Mouse (Mus musculus): ENCODE data around the gene Nkpd1. TPM values are rescaled to one million over a fixed set of nuclear protein-coding genes. Genes with fewer than 3 reads are reported as not detected.

Nkpd1 gene
- total and polyA plus RNA-seq, 3 experiments: 1.1 to 2.1 (median 1.9) TPM

DNA sequence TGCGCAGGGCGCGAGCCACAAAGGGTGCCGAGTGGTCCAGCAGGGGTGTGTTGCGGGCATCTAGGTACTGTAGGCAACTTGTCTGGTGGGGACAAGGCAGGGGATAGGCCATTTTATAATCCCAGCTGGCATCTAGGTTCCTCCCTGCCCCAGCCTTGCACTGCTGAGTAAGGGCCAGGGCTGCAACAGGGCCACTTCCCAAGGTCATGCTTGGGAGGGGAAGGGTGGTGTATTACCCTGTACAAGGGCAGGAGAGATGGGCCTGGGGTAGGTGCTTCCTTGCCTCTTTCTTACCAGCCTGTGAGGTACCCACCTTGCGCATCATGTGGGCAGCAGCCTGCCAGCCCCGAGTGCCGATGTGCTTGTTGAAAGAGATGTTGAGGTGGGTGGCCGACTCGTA, 17.0 kb downstream of the Nkpd1 start:
- no peak overlapping the region for H3K9ac ChIP-seq (ENCODE audit: insufficient read depth, low read depth)
- in situ Hi-C loops (cut with MboI; ENCODE audit: low pct_ligation_motif_present, low pct_unique_long_range_greater_than_20kb, low sequenced_read_pairs): no loop called here
- dilution Hi-C loops (cut with MboI; ENCODE audit: extremely low pct_ligation_motif_present, extremely low pct_unique_long_range_greater_than_20kb, low sequenced_read_pairs): no loop called here
- H3K36me3 ChIP-seq (replicated peaks in 1 of 2; ENCODE audit: control insufficient read depth in 1 of 2, insufficient read depth in 1 of 2, low read length in 1 of 2): peaks cover 62 to 85% of the 10 kb centered on the region in 2 experiments
- TF ChIP-seq NELFE (IDR thresholded peaks at IDR 0.05; ENCODE audit: low read depth, low read length) (no peak), USF1 (IDR thresholded peaks at IDR 0.05; ENCODE audit: low read depth, low read length) (no peak), JUND (conservative IDR thresholded peaks at IDR 0.05; ENCODE audit: low read depth, low read length) (no peak), EP300 (IDR thresholded peaks at IDR 0.05; ENCODE audit: low read length) (no peak), MEF2A (IDR thresholded peaks at IDR 0.05; ENCODE audit: borderline replicate concordance, low read depth, low read length) (no peak), SIN3A (IDR thresholded peaks at IDR 0.05; ENCODE audit: low read length) (no peak), ETS1 (conservative IDR thresholded peaks at IDR 0.05; ENCODE audit: low read depth, low read length) (no peak), MYC (IDR thresholded peaks at IDR 0.05; ENCODE audit: low read depth, low read length) (no peak)
- no peak overlapping the region for H3K27ac ChIP-seq (ENCODE audit: insufficient read depth, low read depth)
- H3K4me3 ChIP-seq (replicated peaks in 1 of 3; ENCODE audit: low read depth in 2 of 3, low read length in 2 of 3, poor library complexity in 1 of 3): no peak overlapping the region
- no peaks in the 10 kb centered on the region for H3K9me3 ChIP-seq (replicated peaks; ENCODE audit: low read length)
- no peak for DNase-seq (ENCODE audit: extremely low read depth)
- no peak overlapping the region for H3K4me2 ChIP-seq (ENCODE audit: insufficient read depth, low read depth, poor library complexity, severe bottlenecking)
- H3K79me2 ChIP-seq (replicated peaks; ENCODE audit: control insufficient read depth, extremely low read depth, insufficient read depth, poor library complexity, severe bottlenecking): peaks cover 4% of the 10 kb centered on the region; the same call in 1 of the 2 replicates
- no peaks in the 10 kb centered on the region for H3K27me3 ChIP-seq (replicated peaks)
- peaks cover 9 to 44% of the 10 kb centered on the region in 2 experiments for H3K4me1 ChIP-seq (ENCODE audit: control insufficient read depth in 1 of 2, insufficient read depth in 2 of 2)

DNA sequence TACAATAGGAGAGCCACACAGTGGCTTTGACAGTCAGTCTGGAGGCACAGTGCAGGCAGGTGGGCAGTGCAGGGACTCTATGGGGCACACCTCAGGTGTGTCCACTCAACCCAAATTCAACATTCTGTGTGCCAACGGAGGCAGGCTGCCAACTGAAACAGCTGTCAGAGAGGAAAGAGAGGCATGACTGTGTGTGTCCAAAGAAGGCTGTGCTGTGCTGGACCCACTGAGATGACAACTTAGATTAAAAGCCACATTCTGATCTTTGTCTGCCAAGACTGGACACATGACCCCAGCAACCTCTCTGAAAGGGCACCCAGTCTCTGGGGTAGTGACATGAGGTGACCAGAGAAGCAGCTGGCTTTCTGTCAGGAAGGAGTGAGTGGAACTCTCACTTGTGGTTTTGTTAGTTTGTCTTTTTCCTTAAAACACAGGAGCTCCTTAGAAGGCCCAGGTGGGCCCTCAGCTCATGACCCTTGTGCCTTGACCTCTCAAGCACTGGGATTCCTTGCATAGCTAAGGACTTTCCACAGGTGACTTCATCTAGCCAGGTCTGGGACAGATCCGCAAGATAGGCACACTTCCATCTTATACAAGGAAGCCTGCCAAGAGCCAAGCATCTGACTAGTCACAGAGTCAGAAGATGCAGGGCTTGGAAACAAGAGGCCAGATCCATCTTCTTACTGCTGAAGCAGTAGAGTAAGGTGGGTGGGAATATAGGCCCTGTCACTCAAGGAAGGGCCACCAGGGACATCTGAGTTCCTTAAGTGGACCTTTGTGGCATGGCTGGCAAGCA, 23.3 kb downstream of the Nkpd1 start:
- no peak overlapping the region for H3K4me2 ChIP-seq (ENCODE audit: insufficient read depth, low read depth, poor library complexity, severe bottlenecking)
- dilution Hi-C loops (cut with MboI; ENCODE audit: extremely low pct_ligation_motif_present, extremely low pct_unique_long_range_greater_than_20kb, low sequenced_read_pairs): no loop called here
- H3K4me1 ChIP-seq (ENCODE audit: control insufficient read depth in 1 of 2, insufficient read depth in 2 of 2): peaks cover 12 to 54% of the 10 kb centered on the region in 2 experiments
- no peaks in the 10 kb centered on the region for H3K27me3 ChIP-seq (replicated peaks)
- DNase-seq (ENCODE audit: extremely low read depth): no peak
- in situ Hi-C loops (cut with MboI; ENCODE audit: low pct_ligation_motif_present, low pct_unique_long_range_greater_than_20kb, low sequenced_read_pairs): loop anchor here (5.0 kb wide), 1 partner anchor 34 kb away; the partner anchor contains the start of genes Bloc1s3 and Trappc6a
- H3K4me3 ChIP-seq (replicated peaks in 1 of 3; ENCODE audit: low read depth in 2 of 3, low read length in 2 of 3, poor library complexity in 1 of 3): no peak overlapping the region
- H3K9me3 ChIP-seq (replicated peaks; ENCODE audit: low read length): no peaks in the 10 kb centered on the region
- no peak for TF ChIP-seq RAD21 (IDR thresholded peaks at IDR 0.05; ENCODE audit: low read depth, low read length)
- no peak for TF ChIP-seq MAZ (IDR thresholded peaks at IDR 0.05; ENCODE audit: low read depth, low read length)
- no peak for TF ChIP-seq TCF12 (IDR thresholded peaks at IDR 0.05; ENCODE audit: low read depth, low read length)
- no peak for TF ChIP-seq MAX (IDR thresholded peaks at IDR 0.05; ENCODE audit: low read length)
- TF ChIP-seq USF1 (IDR thresholded peaks at IDR 0.05; ENCODE audit: low read depth, low read length): no peak
- TF ChIP-seq KAT2A (IDR thresholded peaks at IDR 0.05; ENCODE audit: insufficient replicate concordance, low read length): no peak
- no peak for TF ChIP-seq ELF1 (IDR thresholded peaks at IDR 0.05; ENCODE audit: low read depth, low read length)
- TF ChIP-seq NRF1 (IDR thresholded peaks at IDR 0.05; ENCODE audit: low read depth, low read length): no peak
- no peak for TF ChIP-seq MEF2A (IDR thresholded peaks at IDR 0.05; ENCODE audit: borderline replicate concordance, low read depth, low read length)
- no peak for TF ChIP-seq MAFK (IDR thresholded peaks at IDR 0.05; ENCODE audit: insufficient replicate concordance, low read length)
- TF ChIP-seq MXI1 (IDR thresholded peaks at IDR 0.05; ENCODE audit: low read depth, low read length): no peak
- peaks cover 4% of the 10 kb centered on the region for H3K79me2 ChIP-seq (replicated peaks; ENCODE audit: control insufficient read depth, extremely low read depth, insufficient read depth, poor library complexity, severe bottlenecking)
- no peak overlapping the region for H3K27ac ChIP-seq (ENCODE audit: insufficient read depth, low read depth)
- H3K36me3 ChIP-seq (replicated peaks in 1 of 2; ENCODE audit: control insufficient read depth in 1 of 2, insufficient read depth in 1 of 2, low read length in 1 of 2): peaks cover 11 to 75% of the 10 kb centered on the region in 2 experiments
- H3K9ac ChIP-seq (ENCODE audit: insufficient read depth, low read depth): no peak overlapping the region

All from CH12.LX (cell line).